Comparison of ENCODE assay signal across 21 mouse cellular contexts in the genomic region with DNA sequence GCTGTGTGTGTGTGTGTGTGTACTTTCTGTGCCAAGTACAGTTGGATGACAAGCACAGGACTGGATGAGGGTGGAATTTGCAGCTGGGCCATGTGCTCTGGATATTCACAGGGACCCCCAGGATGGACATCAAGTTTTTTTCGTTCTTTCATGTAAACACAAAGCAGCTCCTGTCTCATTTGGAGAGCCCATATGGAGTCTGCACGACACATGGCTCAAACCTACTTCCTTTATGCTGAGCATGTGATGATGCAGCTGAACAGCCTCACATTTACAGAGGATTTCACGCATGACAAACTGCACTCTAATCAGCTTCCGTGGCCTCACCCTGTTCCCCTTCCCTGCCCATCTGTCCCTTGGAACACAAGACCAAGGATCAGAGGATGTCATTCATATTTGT.
DNase-seq lines count a peak whose midpoint lies in the region; ATAC-seq and TF ChIP-seq lines count a peak whose summit lies in the region.
"Had no signal": no experiment of that assay in that cellular context is flagged by ENCODE, and none has a peak within 500 bp of the region (broad histone marks: within the 10 kb centered on the region; RNA-seq: fewer than 3 reads in every experiment).

No protein-coding gene starts in this region.

- 0 out of 2 replicates have a peak overlapping the region, but pooled peaks have one; percentile 12 for H3K27ac ChIP-seq in hindbrain, embryonic 12.5 days
- H3K27ac ChIP-seq in hindbrain, embryonic 13.5 days: no peak overlapping the region
- no peak overlapping the region for H3K27ac ChIP-seq in MEL (ENCODE audit: control insufficient read depth, low read depth, low read length)
- H3K27ac ChIP-seq: embryonic facial prominence, embryonic 12.5 days; stomach, postnatal 0 days had no signal

- TF ChIP-seq RAD21 in MEL (IDR thresholded peaks at IDR 0.05; ENCODE audit: low read depth, low read length): no peak

- H3K36me3 ChIP-seq in hindbrain, embryonic 12.5 days: no peaks in the 10 kb centered on the region
- H3K36me3 ChIP-seq in hindbrain, embryonic 13.5 days: no peaks in the 10 kb centered on the region
- H3K36me3 ChIP-seq in MEL (ENCODE audit: control insufficient read depth in 1 of 2, insufficient read depth in 2 of 2, low read length in 2 of 2): peaks cover 0 to 29% of the 10 kb centered on the region in 2 experiments; a peak in 2 of 4 replicates
- H3K36me3 ChIP-seq: embryonic facial prominence, embryonic 12.5 days had no signal

- no peaks in the 10 kb centered on the region for H3K4me1 ChIP-seq in hindbrain, embryonic 12.5 days
- H3K4me1 ChIP-seq in hindbrain, embryonic 13.5 days (replicated peaks): peaks cover 4% of the 10 kb centered on the region
- peaks cover 15 to 37% of the 10 kb centered on the region in 2 experiments for H3K4me1 ChIP-seq in MEL (ENCODE audit: control insufficient read depth in 1 of 2, insufficient read depth in 2 of 2, low read length in 2 of 2)

- peak; percentile 46; the same call in 1 of the 2 replicates for ATAC-seq in hindbrain, embryonic 12.5 days (ENCODE audit: low FRiP score)
- ATAC-seq in hindbrain, embryonic 13.5 days (ENCODE audit: low FRiP score): no peak
- ATAC-seq in neutrophil, adult 5-6 weeks (ENCODE audit: extremely low read depth, insufficient number of reproducible peaks, low FRiP score, poor library complexity, severe bottlenecking): peak; percentile 48; the same call in 1 of the 2 replicates

- no peak overlapping the region for H3K4me3 ChIP-seq in hindbrain, embryonic 12.5 days
- H3K4me3 ChIP-seq in hindbrain, embryonic 13.5 days: no peak overlapping the region
- H3K4me3 ChIP-seq in MEL (ENCODE audit: control insufficient read depth in 1 of 2, insufficient read depth in 1 of 2, low read depth in 2 of 2, low read length in 2 of 2): no peak overlapping the region
- H3K4me3 ChIP-seq: embryonic facial prominence, embryonic 12.5 days had no signal

- TF ChIP-seq POLR2A in MEL (IDR thresholded peaks at IDR 0.05; ENCODE audit: control insufficient read depth in 1 of 2, insufficient read depth in 1 of 2, low read depth in 1 of 2, low read length in 2 of 2, poor library complexity in 1 of 2): no peak

- WGBS in hindbrain, embryonic 12.5 days: 32% methylated on average over 4 of the region's 4 CpGs
- 37% methylated on average over 4 of the region's 4 CpGs for WGBS in hindbrain, embryonic 13.5 days

- no peak overlapping the region for H3K9ac ChIP-seq in hindbrain, embryonic 12.5 days
- no peak overlapping the region for H3K9ac ChIP-seq in hindbrain, embryonic 13.5 days
- H3K9ac ChIP-seq in MEL (ENCODE audit: control insufficient read depth, low read depth, low read length, poor library complexity, severe bottlenecking): no peak overlapping the region
- H3K9ac ChIP-seq: embryonic facial prominence, embryonic 12.5 days had no signal

- TF ChIP-seq CTCF in MEL (IDR thresholded peaks at IDR 0.05 in 2 of 3, conservative IDR thresholded peaks at IDR 0.05 in 1 of 3; ENCODE audit: control insufficient read depth in 1 of 3, insufficient read depth in 1 of 3, low read depth in 2 of 3, low read length in 3 of 3, poor library complexity in 1 of 3, severe bottlenecking in 1 of 3): no peak

- no peaks in the 10 kb centered on the region for H3K9me3 ChIP-seq in hindbrain, embryonic 12.5 days (replicated peaks)
- H3K9me3 ChIP-seq in hindbrain, embryonic 13.5 days: no peaks in the 10 kb centered on the region
- H3K9me3 ChIP-seq in MEL (replicated peaks; ENCODE audit: insufficient read depth, low read length): no peaks in the 10 kb centered on the region
- H3K9me3 ChIP-seq: embryonic facial prominence, embryonic 12.5 days had no signal

- H3K27me3 ChIP-seq in hindbrain, embryonic 12.5 days: no peaks in the 10 kb centered on the region
- no peaks in the 10 kb centered on the region for H3K27me3 ChIP-seq in hindbrain, embryonic 13.5 days
- H3K27me3 ChIP-seq in MEL (ENCODE audit: control insufficient read depth in 1 of 2, insufficient read depth in 2 of 2, low read length in 2 of 2): no peaks in the 10 kb centered on the region
- H3K27me3 ChIP-seq: CH12.LX; embryonic facial prominence, embryonic 12.5 days had no signal

- no peak overlapping the region for H3K4me2 ChIP-seq in hindbrain, embryonic 12.5 days (replicated peaks)
- H3K4me2 ChIP-seq in hindbrain, embryonic 13.5 days: no peak overlapping the region
- H3K4me2 ChIP-seq: embryonic facial prominence, embryonic 12.5 days; midbrain, embryonic 11.5 days had no signal

- DNase-seq in cerebellum, postnatal 10 days: peak; percentile 9 to 12
- no peak for DNase-seq in cerebellum, adult 9-10 months
- no peak for DNase-seq in MEL (ENCODE audit: low read depth, low spot score)
- no peak for DNase-seq in yolk sac, embryonic 10.5 days (ENCODE audit: low spot score)
- DNase-seq in layer of hippocampus, adult 8-10 months (ENCODE audit: low spot score in 2 of 2): no peak
- DNase-seq: adrenal gland, postnatal 10 days; cerebellum, adult 18-20 months; heart, adult 18-20 months; kidney, adult 8-10 months; kidney, postnatal 36 days; lung, adult 2 months; lung, postnatal 36 days; right cerebral cortex, postnatal 25 days; thymus, postnatal 14 days had no signal

- no peaks in the 10 kb centered on the region for H3K79me2 ChIP-seq in MEL (ENCODE audit: control insufficient read depth, insufficient read depth, low read length, poor library complexity)

- TF ChIP-seq EP300 in MEL (IDR thresholded peaks at IDR 0.05; ENCODE audit: low read depth in 1 of 2, low read length in 2 of 2): 0 out of 4 replicates have a peak, but pooled peaks of 1 of the 2 experiments have one; percentile 24

TF ChIP-seq in MEL, 35 proteins besides CTCF, POLR2A, EP300 and RAD21:
- TF ChIP-seq UBTF (IDR thresholded peaks at IDR 0.05; ENCODE audit: borderline replicate concordance, insufficient read depth, low read depth, low read length) (no peak), ZC3H11A (IDR thresholded peaks at IDR 0.05; ENCODE audit: low read depth, low read length) (no peak), ELF1 (IDR thresholded peaks at IDR 0.05; ENCODE audit: low read depth, low read length) (no peak), MAX (IDR thresholded peaks at IDR 0.05; ENCODE audit: low read length) (0 out of 2 replicates have a peak, but pooled peaks have one; percentile 22), CHD2 (IDR thresholded peaks at IDR 0.05; ENCODE audit: low read length) (no peak), HCFC1 (IDR thresholded peaks at IDR 0.05; ENCODE audit: low read depth, low read length) (no peak), TAL1 (IDR thresholded peaks at IDR 0.05; ENCODE audit: low read length) (no peak), USF1 (IDR thresholded peaks at IDR 0.05; ENCODE audit: low read depth, low read length) (0 out of 2 replicates have a peak, but pooled peaks have one; percentile 5), ZNF384 (IDR thresholded peaks at IDR 0.05; ENCODE audit: low read depth, low read length) (no peak), JUND (IDR thresholded peaks at IDR 0.05; ENCODE audit: low read depth, low read length) (no peak), MEF2A (IDR thresholded peaks at IDR 0.05; ENCODE audit: extremely low read depth, insufficient replicate concordance, low read depth, low read length, poor library complexity, severe bottlenecking) (no peak), BHLHE40 (IDR thresholded peaks at IDR 0.05; ENCODE audit: borderline replicate concordance, low read depth, low read length) (no peak), GABPA (IDR thresholded peaks at IDR 0.05; ENCODE audit: low read depth, low read length) (no peak), POLR2AphosphoS5 (IDR thresholded peaks at IDR 0.05; ENCODE audit: borderline replicate concordance, low read depth, low read length) (no peak), MXI1 (IDR thresholded peaks at IDR 0.05; ENCODE audit: low read depth, low read length) (no peak)

Comparison
In these comparisons a context has a peak if more than half of its experiments do, and no peak if none do; other contexts are left out.
1. DNase-seq: peak in cerebellum, postnatal 10 days (2 of 2); none in cerebellum, adult 9-10 months (single experiment), MEL (single experiment), yolk sac, embryonic 10.5 days (single experiment) and layer of hippocampus, adult 8-10 months (0 of 2).